Mouse (Mus musculus) liver, adult (tissue): Measurements from ENCODE around the gene Dis3l.

Experiments
- GATA4 ChIP-seq: IDR thresholded peaks from 2 replicates; pipeline ENCODE4 v1.6.1; 2014; ENCODE audit warnings: mild to moderate bottlenecking, low read length; ENCODE audit not compliant: insufficient replicate concordance

Dis3l gene

GRCm38 (mm10) chr9:64341254-64341566 is at the start of gene Dis3l:
Dis3l (minus strand) TSS chr9:64341288.
- no peak for TF ChIP-seq GATA4

GRCm38 (mm10) chr9:64389576-64390292 is 48.6 kb upstream of the Dis3l start:
- no peak for TF ChIP-seq GATA4

DNA sequence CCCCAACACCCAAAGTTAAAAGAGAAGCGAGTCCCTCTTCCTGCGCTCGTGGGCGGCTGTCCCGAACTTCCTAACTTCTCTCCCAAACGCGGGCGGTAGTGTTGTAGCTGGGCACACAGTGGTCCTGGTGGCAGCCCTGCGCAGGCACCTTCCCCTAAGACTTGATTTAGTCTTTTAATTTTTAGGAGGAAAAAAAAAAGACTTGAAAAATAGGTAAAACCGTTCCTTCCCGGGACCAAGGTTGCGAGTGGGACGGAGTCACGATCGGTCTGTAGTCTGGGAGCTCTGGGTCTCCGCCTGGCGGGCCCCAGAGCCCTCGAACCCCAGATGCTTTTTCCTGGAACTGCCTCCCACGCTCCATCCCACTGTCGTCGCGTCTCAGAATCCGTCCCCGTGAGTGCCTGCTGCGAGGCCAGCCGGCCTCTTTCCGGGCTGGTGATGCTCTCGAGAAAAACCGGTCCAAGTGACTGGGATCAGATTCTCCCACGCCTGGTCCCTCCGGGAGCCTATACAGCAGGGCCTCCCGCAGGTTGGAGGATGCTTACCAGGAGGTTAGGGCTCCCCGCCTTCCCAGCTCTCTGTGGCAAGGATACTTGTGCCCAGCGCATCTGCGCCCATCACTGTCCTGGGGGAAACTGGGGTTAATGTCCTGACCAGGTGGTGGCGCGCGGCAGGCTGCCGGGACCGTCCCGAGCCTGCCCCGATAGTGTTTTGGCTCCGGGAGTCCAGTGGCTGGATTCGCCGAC is 45.6 kb upstream of the Dis3l start:
- no peak for TF ChIP-seq GATA4

DNA sequence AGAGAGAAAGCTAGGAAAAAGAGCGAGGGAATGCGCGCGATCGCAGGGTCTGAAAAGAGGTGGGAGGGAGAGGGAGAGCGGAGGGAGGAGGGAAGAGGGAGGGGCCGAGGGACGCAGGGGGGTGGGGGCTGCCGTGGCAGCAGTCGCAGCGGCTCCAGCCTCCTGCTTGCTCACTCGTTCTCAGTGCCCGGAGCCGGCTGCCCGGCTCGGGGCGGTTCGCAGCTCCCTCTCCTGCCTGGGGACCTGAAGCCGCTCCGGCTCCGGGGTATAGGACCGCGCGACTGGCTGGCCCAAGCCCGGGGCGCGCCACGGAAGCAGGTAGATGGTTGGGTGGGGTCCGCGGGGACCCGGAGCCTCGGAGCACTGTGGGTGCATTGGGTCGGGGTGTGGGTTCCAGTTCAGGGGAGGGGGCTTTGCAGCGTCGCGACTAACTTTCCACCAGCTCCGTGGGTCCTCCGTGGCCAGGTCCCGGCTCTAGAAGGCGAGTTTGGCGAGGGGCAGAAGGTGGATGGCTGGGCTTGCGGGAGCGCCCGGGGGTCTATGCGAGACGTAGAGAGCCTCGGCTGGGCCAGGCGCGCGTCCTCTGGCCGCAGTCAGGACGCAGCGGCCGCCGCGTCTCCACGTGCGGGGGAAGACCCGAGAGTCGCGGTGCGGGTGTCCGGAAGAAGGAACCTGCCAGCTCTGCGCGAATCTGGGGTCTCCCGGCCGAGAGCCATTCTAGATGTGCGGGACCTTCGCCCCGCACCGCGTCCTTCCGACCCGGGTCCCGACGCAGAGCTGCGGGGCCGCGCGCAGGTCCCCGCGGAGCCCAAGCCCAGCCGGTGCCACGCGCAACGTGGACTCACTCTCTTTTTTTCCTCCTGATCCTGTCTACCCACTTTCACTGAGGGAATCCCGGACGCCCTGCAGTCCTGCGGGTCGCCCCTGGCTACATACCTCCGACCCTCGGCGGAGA is 44.7 kb upstream of the Dis3l start, which contains the start of gene Megf11:
Gene Megf11, plus strand, starts transcription at position 116 of the 955 bp plus-strand sequence.
- TF ChIP-seq GATA4, result no peak

DNA sequence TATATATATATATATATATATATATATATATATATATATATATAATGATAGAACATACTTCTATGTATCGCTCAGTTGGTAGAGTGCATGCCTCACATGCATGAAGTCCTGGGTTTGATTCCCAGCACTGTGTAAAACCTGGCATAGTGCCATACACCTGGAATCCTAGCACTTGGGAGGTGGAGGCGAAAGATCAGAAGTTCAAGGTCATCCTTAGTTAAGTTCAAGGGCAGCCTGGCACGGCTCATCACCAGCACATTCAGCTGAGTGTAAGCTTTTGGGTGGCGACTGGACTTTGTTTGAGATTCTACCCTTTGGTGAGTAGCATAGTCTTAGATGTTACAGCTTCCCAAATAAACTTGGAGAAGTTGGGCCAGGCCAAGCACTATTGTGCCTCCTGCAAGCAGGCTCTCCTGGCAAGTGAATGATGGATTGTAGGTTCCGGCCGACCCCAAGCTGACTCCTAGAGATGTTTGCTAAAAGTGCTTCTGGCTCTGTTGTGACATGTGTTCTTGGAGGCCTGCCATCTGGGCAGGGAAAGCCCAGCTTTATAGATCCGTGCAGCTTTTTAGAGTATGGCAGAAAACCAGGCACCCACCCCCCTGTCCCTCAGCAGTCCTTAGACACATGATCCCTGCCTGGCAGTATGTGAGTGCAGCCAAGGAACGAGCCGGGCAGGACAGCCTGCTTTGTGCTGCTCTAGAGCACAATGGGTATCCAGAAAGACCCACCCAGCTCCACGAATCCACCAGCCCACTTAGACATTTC is 42.1 kb upstream of the Dis3l start:
- TF ChIP-seq GATA4, result no peak

- TF ChIP-seq GATA4, result no peak
Measured at GRCm38 (mm10) chr9:64376380-64376779, 35.3 kb upstream of the Dis3l start.

GRCm38 (mm10) chr9:64371305-64371819 is 30.3 kb upstream of the Dis3l start:
- no peak for TF ChIP-seq GATA4

- TF ChIP-seq GATA4, result no peak
Measured at GRCm38 (mm10) chr9:64369871-64370270, 28.8 kb upstream of the Dis3l start.

DNA sequence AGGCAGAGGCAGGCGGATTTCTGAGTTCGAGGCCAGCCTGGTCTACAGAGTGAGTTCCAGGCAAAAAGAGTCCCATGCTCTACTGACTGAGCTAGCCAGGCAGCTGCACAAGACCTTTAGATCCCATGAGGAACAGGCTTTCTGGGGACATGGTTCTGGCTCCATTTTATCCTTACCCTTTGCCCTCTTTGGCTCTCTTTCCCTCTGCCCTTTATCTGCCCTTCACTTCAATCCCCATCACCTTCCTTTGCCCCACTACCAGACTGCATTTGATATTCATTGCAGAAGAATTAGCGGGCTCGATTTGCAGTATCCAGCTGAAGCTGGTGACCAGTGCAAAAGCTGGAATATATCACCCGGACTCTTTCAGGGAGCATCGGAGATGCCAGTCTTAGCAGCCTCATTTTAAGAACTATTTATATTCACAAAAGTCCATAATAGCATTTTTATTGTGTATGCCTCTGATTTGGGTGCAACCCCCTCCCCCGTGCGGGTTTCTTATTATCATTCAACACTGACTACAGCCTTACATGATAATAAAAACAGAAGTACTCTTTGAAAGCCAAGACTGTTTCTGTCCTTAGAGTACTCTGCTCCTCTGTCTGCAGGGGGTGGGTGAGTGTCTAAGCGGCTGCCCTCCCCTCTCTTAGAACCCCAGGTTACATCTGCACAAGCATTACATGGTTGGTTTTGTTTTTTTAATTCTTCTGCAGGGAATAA is 20.3 kb upstream of the Dis3l start:
- no peak for TF ChIP-seq GATA4

- TF ChIP-seq GATA4, result no peak
Measured at GRCm38 (mm10) chr9:64355627-64356026, 14.5 kb upstream of the Dis3l start.

GRCm38 (mm10) chr9:64351191-64351590 is 10.1 kb upstream of the Dis3l start:
- TF ChIP-seq GATA4, result no peak

- TF ChIP-seq GATA4, result no peak
Measured at GRCm38 (mm10) chr9:64349490-64349889, 8.4 kb upstream of the Dis3l start.

- no peak for TF ChIP-seq GATA4
Measured at GRCm38 (mm10) chr9:64347377-64347776, 6.3 kb upstream of the Dis3l start.

DNA sequence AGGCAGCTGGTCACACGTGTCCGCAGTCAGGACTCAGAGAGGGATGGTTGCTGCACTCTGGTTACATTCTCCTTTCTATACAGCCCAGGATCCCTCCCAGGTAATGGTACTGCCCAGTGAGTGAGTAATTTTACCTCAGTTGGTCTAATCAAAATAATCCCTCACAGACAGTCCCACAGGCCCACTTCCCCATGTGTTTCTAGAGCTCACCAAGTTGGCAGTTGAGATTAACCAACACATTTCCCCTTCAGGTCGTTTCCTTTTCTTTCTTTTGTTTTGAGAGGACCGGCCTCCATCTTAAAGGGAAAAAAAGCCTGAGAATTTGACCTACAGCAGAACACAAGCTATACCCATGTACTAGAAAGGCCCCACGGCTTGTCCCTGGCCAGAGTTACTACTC is 4.8 kb upstream of the Dis3l start:
- no peak for TF ChIP-seq GATA4

DNA sequence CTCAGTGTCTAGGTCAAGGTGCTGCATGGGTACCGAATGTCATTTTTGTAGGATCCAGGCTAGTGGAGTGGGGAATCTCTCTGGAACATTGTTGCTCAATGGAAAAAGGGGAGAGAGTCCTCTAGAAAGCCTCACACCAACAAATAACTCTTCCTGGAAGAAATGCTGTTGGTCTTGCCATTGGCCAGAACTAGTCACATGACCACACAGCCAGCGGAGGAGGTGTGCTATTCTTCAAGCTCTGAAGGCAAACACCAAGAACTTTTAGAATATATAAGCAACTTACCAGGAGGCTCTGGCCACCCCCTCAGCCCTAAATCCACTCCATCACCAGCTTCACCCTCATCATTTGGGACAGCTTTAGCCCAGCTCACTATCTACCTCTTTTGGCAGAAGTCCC is 2.6 kb upstream of the Dis3l start:
- no peak for TF ChIP-seq GATA4
